Mouse (Mus musculus) CD8-positive naive resting alpha-beta T cell, adult 57 days (primary cell): ENCODE measurements around the gene Pla2g7. TPM values are rescaled to one million over a fixed set of nuclear protein-coding genes. Genes with fewer than 3 reads are reported as not detected.

Experiments
- total RNA-seq: library from RNA; stranded (reverse); gene quantifications from one replicate; pipeline ENCODE4 v1.2.4, GENCODE M21; 2023

Pla2g7 gene
- total RNA-seq: 4.4 TPM

DNA sequence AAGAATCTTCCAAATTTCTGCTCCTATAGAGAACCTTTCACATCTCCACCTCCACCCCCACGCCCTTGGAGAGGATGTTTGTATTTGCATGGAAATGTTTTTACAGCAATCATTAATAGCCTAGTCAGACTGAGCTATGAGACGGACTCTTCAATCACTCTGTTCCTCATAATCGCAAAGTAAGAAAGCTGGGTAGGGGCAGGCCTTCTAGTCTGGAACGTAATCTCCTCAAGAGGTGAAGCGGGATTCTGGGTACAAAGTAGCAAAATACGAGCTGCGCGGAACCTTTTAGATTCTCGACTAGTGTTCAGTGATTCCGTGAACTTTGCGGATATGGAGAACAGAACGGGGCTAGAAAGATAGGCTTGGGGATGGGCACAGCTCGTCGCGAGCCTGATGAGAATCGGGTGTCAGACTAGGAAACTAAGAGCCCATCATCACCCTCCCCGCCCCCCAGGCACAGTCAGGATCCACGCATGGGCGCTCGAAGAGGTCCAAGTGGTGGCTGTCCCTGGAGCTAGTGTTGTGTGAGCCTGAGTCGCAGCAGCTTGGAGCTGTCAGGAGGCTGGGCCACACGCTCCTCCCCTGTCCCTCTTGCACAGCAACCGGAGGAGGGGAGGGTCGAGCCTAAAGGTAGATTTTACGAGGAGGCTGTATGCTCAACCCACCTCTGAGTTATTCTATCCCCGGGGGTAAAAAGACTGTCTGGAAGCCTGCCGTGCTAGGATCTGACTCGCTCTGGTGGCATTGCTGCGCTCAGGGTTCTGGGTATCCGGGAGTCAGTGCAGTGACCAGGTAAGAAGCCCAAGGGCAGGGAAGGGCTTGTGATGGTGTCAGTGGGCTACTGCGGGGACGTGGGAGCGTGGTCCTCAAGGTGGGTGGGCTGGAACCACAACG is at the start of gene Pla2g7:
Pla2g7 (plus strand) TSS at position 107 of the 897 bp plus-strand sequence.

DNA sequence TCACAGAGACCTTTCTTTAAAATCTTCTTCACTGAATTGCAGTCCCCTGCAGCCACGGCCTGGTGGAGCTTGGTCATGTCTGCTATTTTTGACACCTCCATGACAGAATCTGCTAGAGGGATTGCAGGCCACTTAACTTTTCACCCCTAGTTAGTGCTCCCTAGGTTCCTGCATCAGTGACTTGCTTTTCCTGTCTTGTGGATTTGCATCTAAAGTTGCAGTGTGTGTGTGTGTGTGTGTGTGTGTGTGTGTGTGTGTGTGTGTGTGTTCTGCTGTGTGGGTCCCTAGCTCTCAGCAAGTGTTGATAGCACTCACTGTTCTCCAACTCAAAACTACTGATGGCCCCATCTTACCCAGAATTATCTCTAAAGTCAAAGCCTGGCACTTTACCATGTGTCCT is 24.4 kb upstream of the Pla2g7 start, which contains the start of gene Ankrd66:
Ankrd66 (minus strand) TSS at position 101 of the 400 bp plus-strand sequence.

DNA sequence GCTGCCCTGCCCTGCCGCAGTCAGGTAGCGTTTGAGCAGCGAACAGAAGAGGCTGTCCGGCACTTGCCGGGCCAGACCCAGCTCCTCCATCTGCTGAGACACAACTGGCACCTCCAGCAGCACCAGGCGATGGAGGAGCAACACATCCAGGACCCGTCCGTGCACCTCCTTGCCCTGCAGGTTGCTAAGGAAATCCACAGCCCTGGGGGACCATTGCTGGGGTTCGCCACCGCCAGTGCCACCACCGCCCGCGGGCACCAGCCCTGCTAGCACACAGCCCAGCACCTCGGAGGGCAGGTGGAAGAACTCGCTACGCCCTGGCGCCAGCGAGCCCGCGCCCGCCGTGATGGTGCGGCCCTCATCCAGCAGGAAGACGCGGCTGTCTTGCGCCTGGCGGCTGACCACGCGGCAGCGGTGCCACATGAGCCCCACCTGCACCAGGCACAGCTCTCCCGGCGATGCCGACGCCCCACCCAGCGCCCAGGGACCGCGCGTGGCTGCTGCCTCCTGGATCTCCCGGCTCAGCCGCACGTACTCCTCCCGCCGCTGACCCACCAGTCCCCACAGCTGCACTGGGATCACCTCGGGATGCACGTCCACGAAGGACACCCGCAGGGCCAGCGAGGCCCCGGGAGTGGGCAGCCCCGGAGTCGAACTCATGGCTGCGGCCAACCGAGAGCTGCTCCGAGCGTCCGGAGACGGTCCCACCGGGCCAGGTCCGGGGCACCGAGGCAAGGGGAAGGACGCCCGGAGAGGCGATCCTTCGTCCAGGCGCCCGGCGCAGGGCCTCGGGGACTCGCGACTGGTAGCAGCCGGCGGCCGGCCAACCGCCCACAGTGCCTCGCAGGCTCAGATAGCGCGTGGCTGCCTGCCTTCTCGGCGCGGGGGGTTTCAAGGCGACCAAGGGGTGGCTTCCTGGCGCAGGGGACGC is 61.9 kb downstream of the Pla2g7 start, which contains the start of gene Tdrd6:
Tdrd6 (minus strand) TSS at position 804 of the 931 bp plus-strand sequence.

Other genes with a start within 250 kb of the Pla2g7 start
- gene Adgrf5, start 207.6 kb upstream of the Pla2g7 start, total RNA-seq: not detected
- not detected for gene Mep1a, start 65.3 kb upstream of the Pla2g7 start, total RNA-seq
- not detected for gene Ankrd66, start 24.5 kb upstream of the Pla2g7 start, total RNA-seq
- not detected for gene Tdrd6, start 62.2 kb downstream of the Pla2g7 start, total RNA-seq
- 11.6 TPM for gene Slc25a27, start 99.1 kb downstream of the Pla2g7 start, total RNA-seq
- 4.4 TPM for gene Cyp39a1, start 99.3 kb downstream of the Pla2g7 start, total RNA-seq
- not detected for gene Rcan2, start 233.3 kb downstream of the Pla2g7 start, total RNA-seq